In the genomic region with DNA sequence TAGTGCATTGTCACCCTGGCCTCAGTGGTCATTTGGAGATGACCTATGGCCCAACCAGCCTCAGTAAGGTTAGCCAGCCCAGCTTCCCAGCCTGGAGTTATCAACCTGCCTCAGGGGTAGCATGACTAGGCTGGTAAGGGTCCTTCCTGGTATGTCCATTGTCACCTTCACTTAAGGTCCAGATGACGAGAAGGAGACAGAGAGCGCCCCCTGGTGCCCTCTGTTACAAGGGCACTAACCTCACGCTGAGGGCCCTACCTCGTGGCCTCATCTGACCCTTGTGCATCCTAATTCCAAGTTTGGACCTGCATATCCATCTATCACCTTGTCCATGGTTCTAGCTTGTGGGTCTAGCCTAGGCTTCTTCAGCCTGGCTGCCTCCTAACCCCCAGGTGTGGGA, we compare ENCODE assay signal across 9 mouse cellular contexts. TPM values are rescaled to one million over a fixed set of nuclear protein-coding genes. Genes with fewer than 3 reads are reported as not detected.
DNase-seq lines count a peak whose midpoint lies in the region; ATAC-seq and TF ChIP-seq lines count a peak whose summit lies in the region.
"Had no signal": no experiment of that assay in that cellular context is flagged by ENCODE, and none has a peak within 500 bp of the region (broad histone marks: within the 10 kb centered on the region; RNA-seq: fewer than 3 reads in every experiment).

No protein-coding gene starts in this region.

- no peaks in the 10 kb centered on the region for H3K36me3 ChIP-seq in kidney, embryonic 16.5 days (ENCODE audit: insufficient read depth, low read length)
- H3K36me3 ChIP-seq in C2C12 (ENCODE audit: control insufficient read depth, insufficient read depth) = no peaks in the 10 kb centered on the region
- H3K36me3 ChIP-seq: limb, embryonic 15.5 days had no signal

- H3ac ChIP-seq in C2C12 (ENCODE audit: control insufficient read depth, insufficient read length, low read depth) = no peak overlapping the region

- 22% methylated on average over 4 of the region's 4 CpGs for WGBS in kidney, embryonic 16.5 days

- no peak overlapping the region for H3K4me3 ChIP-seq in kidney, embryonic 16.5 days (ENCODE audit: low read length)
- no peak overlapping the region for H3K4me3 ChIP-seq in C2C12 (ENCODE audit: insufficient read depth, poor library complexity, severe bottlenecking)
- no peak overlapping the region for H3K4me3 ChIP-seq in cortical plate, adult 2 months (ENCODE audit: insufficient read depth, low read length)
- H3K4me3 ChIP-seq: limb, embryonic 15.5 days had no signal

- TF ChIP-seq CTCF in C2C12 (IDR thresholded peaks at IDR 0.05; ENCODE audit: control insufficient read depth, insufficient read depth, insufficient read length) = peak; percentile 76
- peak; percentile 82 for TF ChIP-seq CTCF in Patski (IDR thresholded peaks at IDR 0.05)
- peak; percentile 61 for TF ChIP-seq CTCF in cortical plate, adult 2 months (IDR thresholded peaks at IDR 0.05; ENCODE audit: extremely low read depth, insufficient read depth, low read length)

- H3K4me2 ChIP-seq in kidney, embryonic 16.5 days (replicated peaks; ENCODE audit: low read depth, low read length) = no peak overlapping the region
- H3K4me2 ChIP-seq: limb, embryonic 15.5 days had no signal

- DNase-seq in kidney, adult 18-20 months = peak; percentile 81
- DNase-seq in Patski (ENCODE audit: low read depth, low spot score) = no peak
- peak; percentile 77 for DNase-seq in kidney, adult 9 months
- peak; percentile 7 to 17 for DNase-seq in natural killer cell, adult 2 months (ENCODE audit: low spot score in 2 of 2)

- no peak for TF ChIP-seq POLR2A in cortical plate, adult 2 months (IDR thresholded peaks at IDR 0.05; ENCODE audit: extremely low read depth, insufficient read depth, low read length)

- no peaks in the 10 kb centered on the region for H3K9me3 ChIP-seq in kidney, embryonic 16.5 days (ENCODE audit: low read length)
- H3K9me3 ChIP-seq: limb, embryonic 15.5 days had no signal

- POLR2A ChIA-PET in Patski (lab: Charles Lee) = no interaction called here

- H3K9ac ChIP-seq in kidney, embryonic 16.5 days (replicated peaks; ENCODE audit: low read length) = no peak overlapping the region
- H3K9ac ChIP-seq: limb, embryonic 15.5 days had no signal

- CTCF ChIA-PET in Patski (lab: Charles Lee) = interaction anchor here (0.7 to 2.3 kb wide), 9 partner anchors 9 to 138 kb away, joined by 3 to 7 read pairs (median 4); no protein-coding TSS in a partner anchor

- H3K4me1 ChIP-seq in kidney, embryonic 16.5 days (ENCODE audit: insufficient read depth, low read length) = peaks cover 7% of the 10 kb centered on the region; the same call in 1 of the 2 replicates
- H3K4me1 ChIP-seq in cortical plate, adult 2 months (ENCODE audit: control insufficient read depth, insufficient read depth, low read length) = peaks cover 13% of the 10 kb centered on the region

- no peaks in the 10 kb centered on the region for H3K79me3 ChIP-seq in C2C12 (ENCODE audit: low read depth)

- ATAC-seq in kidney, embryonic 16.5 days (ENCODE audit: low FRiP score, low TSS enrichment) = no peak
- ATAC-seq in Patski = peak; percentile 31
- no peak for ATAC-seq in erythroid progenitor cell, adult 5-6 weeks (replicated peaks; ENCODE audit: low FRiP score, poor library complexity, severe bottlenecking)

- no peak overlapping the region for H3K27ac ChIP-seq in kidney, embryonic 16.5 days (ENCODE audit: low read length)
- H3K27ac ChIP-seq in cortical plate, adult 2 months (ENCODE audit: insufficient read depth, low read length) = no peak overlapping the region
- H3K27ac ChIP-seq: limb, embryonic 15.5 days had no signal

- H3K79me2 ChIP-seq in C2C12 (ENCODE audit: control insufficient read depth, insufficient read depth) = no peaks in the 10 kb centered on the region

- in situ Hi-C loops in Patski (cut with MboI; ENCODE audit: low pct_unique_long_range_greater_than_20kb) = no loop called here

- no peaks in the 10 kb centered on the region for H3K27me3 ChIP-seq in kidney, embryonic 16.5 days (ENCODE audit: insufficient read depth, low read length)
- H3K27me3 ChIP-seq in C2C12 (ENCODE audit: control insufficient read depth, insufficient read depth, insufficient read length) (no peaks in the 10 kb centered on the region), Patski (peaks cover 12% of the 10 kb centered on the region)
- H3K27me3 ChIP-seq: limb, embryonic 15.5 days had no signal

TF ChIP-seq in C2C12, 6 proteins besides CTCF, POLR2A, EP300 and RAD21:
- no peak for TF ChIP-seq USF1 (IDR thresholded peaks at IDR 0.05; ENCODE audit: low read depth)
- no peak for TF ChIP-seq MAX (IDR thresholded peaks at IDR 0.05)
- no peak for TF ChIP-seq MYOG (IDR thresholded peaks at IDR 0.05; ENCODE audit: control insufficient read depth, extremely low read depth, insufficient read length)
- no peak for TF ChIP-seq MYOD1 (IDR thresholded peaks at IDR 0.05; ENCODE audit: control insufficient read depth, insufficient read length, low read depth)
- no peak for TF ChIP-seq FOSL1 (IDR thresholded peaks at IDR 0.05; ENCODE audit: insufficient read depth, low read length, poor library complexity, severe bottlenecking)
- no peak for TF ChIP-seq CEBPB (IDR thresholded peaks at IDR 0.05; ENCODE audit: low read depth)
TF ChIP-seq in C2C12: peak in this region for 0.

RNA-seq across cellular contexts. Expression of a gene that starts 32.7 kb away (rescaled TPM):
- polyA plus RNA-seq in kidney, embryonic 16.5 days (2015; fragmentation: Nextera tagmentation; extraction: Ambion mirVana) = 16.4 and 17.8 TPM in 2 replicates
- polyA plus RNA-seq in C2C12 (2012; fragmentation: generic; extraction: Trizol) = 18.2 TPM
- 36.4 TPM for polyA plus RNA-seq in Patski (2021)
- polyA plus RNA-seq in cortical plate, adult 2 months (2012; rRNA removed) = 34.3 and 36.3 TPM in 2 replicates
- total RNA-seq in erythroid progenitor cell, adult 5-6 weeks (2015; ENCODE audit: low replicate concordance) = not detected in 2 replicates
- not detected in 2 replicates for total RNA-seq in erythroid progenitor cell, adult 5-6 weeks (2017; ENCODE audit: low replicate concordance)

RNA-seq across cellular contexts. Expression of a gene that starts 44.0 kb away (rescaled TPM):
- 0.65 and 1.3 TPM in 2 replicates for polyA plus RNA-seq in kidney, embryonic 16.5 days (2015; fragmentation: Nextera tagmentation; extraction: Ambion mirVana)
- polyA plus RNA-seq in C2C12 (2012; fragmentation: generic; extraction: Trizol) (0.02 TPM), Patski (2021) (0.04 TPM)
- polyA plus RNA-seq in cortical plate, adult 2 months (2012; rRNA removed) = 196 and 211 TPM in 2 replicates
- not detected in 2 replicates for total RNA-seq in erythroid progenitor cell, adult 5-6 weeks (2015; ENCODE audit: low replicate concordance)
- total RNA-seq in erythroid progenitor cell, adult 5-6 weeks (2017; ENCODE audit: low replicate concordance) = not detected in 2 replicates

Comparison
In these comparisons a context has a peak if more than half of its experiments do, and no peak if none do; other contexts are left out.
1. RNA of a gene that starts 44.0 kb away (polyA plus RNA-seq): 196 to 211 TPM in cortical plate, adult 2 months; 0.65 to 1.3 TPM in kidney, embryonic 16.5 days, 0.04 TPM in Patski (single experiment) and 0.02 TPM in C2C12 (single experiment); every median in the first group is over 10 times any median in the second.
2. Peak in every context shown above with its lines, with median percentiles within 50 percentile points of each other: CTCF ChIP-seq.